27 mouse cellular contexts compared by ENCODE assay signal in genomic region chr7:67523400-67523799, GRCm38 (mm10).
A peak's percentile ranks its signal among the peaks of the same experiment; 100 is the strongest.
DNase-seq lines count a peak whose midpoint lies in the region; ATAC-seq and TF ChIP-seq lines count a peak whose summit lies in the region.
"Had no signal": no experiment of that assay in that cellular context is flagged by ENCODE, and none has a peak within 500 bp of the region (broad histone marks: within the 10 kb centered on the region; RNA-seq: fewer than 3 reads in every experiment).

No protein-coding gene starts in this region.

- no peak overlapping the region for H3K4me2 ChIP-seq in forebrain, embryonic 13.5 days
- H3K4me2 ChIP-seq in forebrain, embryonic 14.5 days (ENCODE audit: low read length), result no peak overlapping the region
- no peak overlapping the region for H3K4me2 ChIP-seq in hindbrain, embryonic 13.5 days
- no peak overlapping the region for H3K4me2 ChIP-seq in midbrain, embryonic 13.5 days (replicated peaks)
- no peak overlapping the region for H3K4me2 ChIP-seq in myocyte (ENCODE audit: low read depth)
- H3K4me2 ChIP-seq: embryonic facial prominence, embryonic 13.5 days; forebrain, embryonic 15.5 days; hindbrain, embryonic 14.5 days had no signal

- H3ac ChIP-seq in myocyte (ENCODE audit: control insufficient read depth, insufficient read length), result no peak overlapping the region

- H3K27ac ChIP-seq in forebrain, embryonic 13.5 days, result peak overlapping the region; percentile 31; the same call in 1 of the 2 replicates
- H3K27ac ChIP-seq in forebrain, embryonic 14.5 days (ENCODE audit: low read depth, low read length), result no peak overlapping the region
- H3K27ac ChIP-seq in hindbrain, embryonic 10.5 days, result 0 out of 2 replicates have a peak overlapping the region, but pooled peaks have one; percentile 12
- no peak overlapping the region for H3K27ac ChIP-seq in hindbrain, embryonic 13.5 days
- no peak overlapping the region for H3K27ac ChIP-seq in midbrain, embryonic 13.5 days
- no peak overlapping the region for H3K27ac ChIP-seq in midbrain, embryonic 10.5 days (replicated peaks)
- H3K27ac ChIP-seq: embryonic facial prominence, embryonic 10.5 days; embryonic facial prominence, embryonic 13.5 days; forebrain, embryonic 15.5 days; heart, embryonic 10.5 days; hindbrain, embryonic 14.5 days; hindbrain, postnatal 0 days had no signal

- WGBS in forebrain, embryonic 13.5 days, result 30% methylated on average over 7 of the region's 7 CpGs
- 28% methylated on average over 7 of the region's 7 CpGs for WGBS in forebrain, embryonic 14.5 days
- 65% methylated on average over 7 of the region's 7 CpGs for WGBS in hindbrain, embryonic 10.5 days
- WGBS in hindbrain, embryonic 13.5 days, result 45% methylated on average over 7 of the region's 7 CpGs
- 41% methylated on average over 7 of the region's 7 CpGs for WGBS in midbrain, embryonic 13.5 days
- WGBS in midbrain, embryonic 10.5 days, result 66% methylated on average over 7 of the region's 7 CpGs

- peaks cover 22% of the 10 kb centered on the region for H3K4me1 ChIP-seq in forebrain, embryonic 13.5 days
- H3K4me1 ChIP-seq in forebrain, embryonic 14.5 days (ENCODE audit: control insufficient read depth, insufficient read depth, low read length), result peaks cover 14% of the 10 kb centered on the region
- H3K4me1 ChIP-seq in hindbrain, embryonic 10.5 days (replicated peaks), result peaks cover 10% of the 10 kb centered on the region
- H3K4me1 ChIP-seq in hindbrain, embryonic 13.5 days (replicated peaks), result peaks cover 6% of the 10 kb centered on the region
- peaks cover 16% of the 10 kb centered on the region for H3K4me1 ChIP-seq in midbrain, embryonic 13.5 days (replicated peaks)
- H3K4me1 ChIP-seq in midbrain, embryonic 10.5 days, result peaks cover 11% of the 10 kb centered on the region
- H3K4me1 ChIP-seq: embryonic facial prominence, embryonic 10.5 days had no signal

- 0 out of 2 replicates have a peak, but pooled peaks have one; percentile 11 for ATAC-seq in forebrain, embryonic 13.5 days
- no peak; the same call in 1 of the 2 replicates for ATAC-seq in forebrain, embryonic 14.5 days
- ATAC-seq in hindbrain, embryonic 13.5 days (ENCODE audit: low FRiP score), result no peak
- peak; percentile 17; the same call in 1 of the 2 replicates for ATAC-seq in midbrain, embryonic 13.5 days
- ATAC-seq: CD4-positive, CD25-positive, alpha-beta regulatory T cell, adult 4 months; forebrain, embryonic 15.5 days; hindbrain, postnatal 0 days; inflammation-experienced regulatory T-cells, adult 6 months; intestine, embryonic 16.5 days had no signal

- no peaks in the 10 kb centered on the region for H3K27me3 ChIP-seq in forebrain, embryonic 13.5 days
- no peaks in the 10 kb centered on the region for H3K27me3 ChIP-seq in forebrain, embryonic 14.5 days (replicated peaks; ENCODE audit: control insufficient read depth, insufficient read depth, low read length)
- no peaks in the 10 kb centered on the region for H3K27me3 ChIP-seq in hindbrain, embryonic 10.5 days (ENCODE audit: insufficient read depth, poor library complexity, severe bottlenecking)
- H3K27me3 ChIP-seq in hindbrain, embryonic 13.5 days, result no peaks in the 10 kb centered on the region
- no peaks in the 10 kb centered on the region for H3K27me3 ChIP-seq in midbrain, embryonic 13.5 days
- no peaks in the 10 kb centered on the region for H3K27me3 ChIP-seq in midbrain, embryonic 10.5 days (ENCODE audit: low read depth, poor library complexity, severe bottlenecking)
- no peaks in the 10 kb centered on the region for H3K27me3 ChIP-seq in myocyte (ENCODE audit: control insufficient read depth, insufficient read depth, insufficient read length)
- H3K27me3 ChIP-seq: embryonic facial prominence, embryonic 13.5 days; forebrain, embryonic 15.5 days had no signal

- no peak overlapping the region for H3K4me3 ChIP-seq in forebrain, embryonic 13.5 days
- no peak overlapping the region for H3K4me3 ChIP-seq in forebrain, embryonic 14.5 days (ENCODE audit: low read depth, low read length)
- no peak overlapping the region for H3K4me3 ChIP-seq in hindbrain, embryonic 10.5 days
- no peak overlapping the region for H3K4me3 ChIP-seq in hindbrain, embryonic 13.5 days
- no peak overlapping the region for H3K4me3 ChIP-seq in midbrain, embryonic 13.5 days (replicated peaks)
- no peak overlapping the region for H3K4me3 ChIP-seq in midbrain, embryonic 10.5 days
- H3K4me3 ChIP-seq in myocyte, result no peak overlapping the region
- H3K4me3 ChIP-seq: embryonic facial prominence, embryonic 10.5 days; embryonic facial prominence, embryonic 13.5 days; erythroblast, embryonic 14.5 days; forebrain, embryonic 15.5 days; heart, embryonic 10.5 days had no signal

- H3K36me3 ChIP-seq in forebrain, embryonic 13.5 days (ENCODE audit: poor library complexity, severe bottlenecking), result no peaks in the 10 kb centered on the region
- H3K36me3 ChIP-seq in forebrain, embryonic 14.5 days (ENCODE audit: control insufficient read depth, insufficient read depth, low read length), result no peaks in the 10 kb centered on the region
- H3K36me3 ChIP-seq in hindbrain, embryonic 10.5 days, result no peaks in the 10 kb centered on the region
- peaks cover 11% of the 10 kb centered on the region; the same call in 1 of the 2 replicates for H3K36me3 ChIP-seq in hindbrain, embryonic 13.5 days
- H3K36me3 ChIP-seq in midbrain, embryonic 13.5 days, result 0 out of 2 replicates have a peak, but pooled peaks cover 3% of the 10 kb centered on the region
- H3K36me3 ChIP-seq in midbrain, embryonic 10.5 days, result no peaks in the 10 kb centered on the region
- no peaks in the 10 kb centered on the region for H3K36me3 ChIP-seq in myocyte (ENCODE audit: control insufficient read depth, insufficient read depth)
- H3K36me3 ChIP-seq: embryonic facial prominence, embryonic 10.5 days; embryonic facial prominence, embryonic 13.5 days; forebrain, embryonic 15.5 days; heart, embryonic 10.5 days had no signal

- no peak for TF ChIP-seq POLR2A in myocyte (IDR thresholded peaks at IDR 0.05; ENCODE audit: insufficient read length, low read depth)

- H3K9me3 ChIP-seq in forebrain, embryonic 13.5 days (replicated peaks), result no peaks in the 10 kb centered on the region
- no peaks in the 10 kb centered on the region for H3K9me3 ChIP-seq in forebrain, embryonic 14.5 days (replicated peaks; ENCODE audit: control insufficient read depth, low read length)
- no peaks in the 10 kb centered on the region for H3K9me3 ChIP-seq in hindbrain, embryonic 10.5 days
- no peaks in the 10 kb centered on the region for H3K9me3 ChIP-seq in hindbrain, embryonic 13.5 days
- H3K9me3 ChIP-seq in midbrain, embryonic 13.5 days, result no peaks in the 10 kb centered on the region
- H3K9me3 ChIP-seq in midbrain, embryonic 10.5 days (replicated peaks), result no peaks in the 10 kb centered on the region
- H3K9me3 ChIP-seq: embryonic facial prominence, embryonic 10.5 days; embryonic facial prominence, embryonic 13.5 days; forebrain, embryonic 15.5 days; heart, embryonic 10.5 days had no signal

- no peaks in the 10 kb centered on the region for H3K79me2 ChIP-seq in myocyte (ENCODE audit: control insufficient read depth, insufficient read depth)

- H3K9ac ChIP-seq in forebrain, embryonic 13.5 days, result peak overlapping the region; percentile 21
- no peak overlapping the region for H3K9ac ChIP-seq in forebrain, embryonic 14.5 days (ENCODE audit: low read length)
- H3K9ac ChIP-seq in hindbrain, embryonic 13.5 days, result no peak overlapping the region
- no peak overlapping the region for H3K9ac ChIP-seq in midbrain, embryonic 13.5 days (replicated peaks)
- H3K9ac ChIP-seq: embryonic facial prominence, embryonic 13.5 days; forebrain, embryonic 15.5 days; hindbrain, embryonic 14.5 days had no signal

- DNase-seq in forebrain, embryonic 14.5 days (ENCODE audit: low spot score), result no peak
- DNase-seq in hindbrain, embryonic 10.5 days (ENCODE audit: low spot score), result no peak
- DNase-seq in midbrain, embryonic 10.5 days (ENCODE audit: low spot score), result no peak
- DNase-seq in thymus, postnatal 14 days, result no peak
- DNase-seq: adrenal gland, adult 2 months; adrenal gland, postnatal 14 days; cerebellum, adult 11-12 months; cerebellum, adult 8-10 months; cerebellum, postnatal 10 days; cerebellum, postnatal 36 days; embryo, embryonic 11 days; gastrocnemius, postnatal 10 days; gastrocnemius, postnatal 36 days had no signal

TF ChIP-seq in myocyte, 11 proteins besides CTCF, POLR2A, EP300 and RAD21:
- TF ChIP-seq MYOG (IDR thresholded peaks at IDR 0.05; ENCODE audit: control insufficient read depth in 1 of 3, insufficient read depth in 1 of 3, insufficient read length in 2 of 3, low read depth in 2 of 3) (peak in 1 of 3 experiments; percentile 52), TCF3 (IDR thresholded peaks at IDR 0.05; ENCODE audit: insufficient read length, low read depth) (no peak), MYOD1 (IDR thresholded peaks at IDR 0.05; ENCODE audit: control insufficient read depth in 1 of 3, insufficient read length in 2 of 3, low read depth in 2 of 3) (peak in 2 of 3 experiments; percentile 29 to 46), E2F4 (IDR thresholded peaks at IDR 0.05; ENCODE audit: insufficient read depth) (no peak)

Comparison
In these comparisons a context has a peak if more than half of its experiments do, and no peak if none do; other contexts are left out.
1. ATAC-seq: peak in forebrain, embryonic 13.5 days (single experiment) and midbrain, embryonic 13.5 days (single experiment); none in forebrain, embryonic 14.5 days (single experiment) and hindbrain, embryonic 13.5 days (single experiment).
2. H3K27ac ChIP-seq: peak in forebrain, embryonic 13.5 days (single experiment) and hindbrain, embryonic 10.5 days (single experiment); none in forebrain, embryonic 14.5 days (single experiment), hindbrain, embryonic 13.5 days (single experiment), midbrain, embryonic 13.5 days (single experiment) and midbrain, embryonic 10.5 days (single experiment).